Mouse (Mus musculus) olfactory bulb, adult 2 months (tissue): ENCODE measurements at regions not wholly inside any gene's neighbourhood (a gene's known extent, or its start where the extent isn't known, plus 50 kb on each side); places are given as distances from the start of the nearest gene placed in this dataset.

Source experiments
- CTCF ChIP-seq: fragments of 200-500 bp; IDR thresholded peaks from 2 replicates; pipeline ENCODE4 v1.5.1; 2012; ENCODE audit warnings: low read depth, mild to moderate bottlenecking, low read length, moderate library complexity; ENCODE audit not compliant: insufficient read depth
- POLR2A ChIP-seq: fragments of 200-500 bp; IDR thresholded peaks from 2 replicates; pipeline ENCODE4 v1.6.1; 2012; ENCODE audit warnings: mild to moderate bottlenecking, low read depth, low read length, moderate library complexity; ENCODE audit not compliant: insufficient read depth

DNA sequence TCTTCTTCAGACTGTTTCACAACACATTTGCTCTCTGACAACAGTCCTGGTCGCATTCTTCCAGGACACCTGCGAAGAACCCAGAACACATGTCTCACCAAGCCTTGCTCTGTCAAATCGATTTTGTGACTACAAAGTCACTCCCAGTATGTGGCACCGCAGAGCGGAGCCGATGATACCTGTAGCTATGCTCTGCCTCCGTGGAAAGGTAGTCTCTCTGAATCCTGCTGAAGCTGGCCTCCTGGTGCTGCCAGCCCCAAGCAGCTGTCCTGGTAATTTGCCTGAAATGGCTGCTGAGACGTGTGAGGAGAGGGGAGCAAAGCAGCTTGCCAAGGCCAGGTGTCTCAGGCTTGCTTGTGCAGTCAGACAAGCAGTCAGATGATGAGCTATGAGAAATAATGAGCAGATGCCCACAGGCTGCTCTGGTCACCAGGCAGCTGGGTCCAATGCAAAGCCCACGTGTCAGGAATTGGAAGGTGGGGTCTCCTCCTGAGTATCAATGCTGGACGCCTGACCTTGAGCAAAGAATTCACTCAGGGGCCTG is 100.4 kb upstream of the Nmnat3 start:
- TF ChIP-seq CTCF: no peak
- TF ChIP-seq POLR2A: no peak
